Mouse (Mus musculus): ENCODE measurements at regions not wholly inside any gene's neighbourhood (a gene's known extent, or its start where the extent isn't known, plus 50 kb on each side); places are given as distances from the start of the nearest gene placed in this dataset.

GRCm38 (mm10) chr10:67647777-67648727 is 99.3 kb upstream of the Ado start:
- H3K4me3 ChIP-seq, result peak overlapping the region; percentile 38
- WGBS, result 28% methylated on average over 20 of the region's 20 CpGs
- no peak for DNase-seq (ENCODE audit: low spot score)
- H3K9me3 ChIP-seq (replicated peaks), result no peaks in the 10 kb centered on the region
- H3K36me3 ChIP-seq, result no peaks in the 10 kb centered on the region
- peaks cover 11% of the 10 kb centered on the region for H3K27me3 ChIP-seq (ENCODE audit: low read depth, poor library complexity, severe bottlenecking)
- peak overlapping the region; percentile 14; the same call in 1 of the 2 replicates for H3K27ac ChIP-seq
- H3K4me1 ChIP-seq, result peaks cover 25% of the 10 kb centered on the region

- Histone ChIP-seq H3K4me1 (peaks cover 25% of the 10 kb centered on the region), H3K4me3 (peak overlapping the region; percentile 38), H3K36me3 (no peaks in the 10 kb centered on the region), H3K27me3 (ENCODE audit: low read depth, poor library complexity, severe bottlenecking) (peaks cover 11% of the 10 kb centered on the region), H3K27ac (peak overlapping the region; percentile 14; the same call in 1 of the 2 replicates), H3K9me3 (replicated peaks) (no peaks in the 10 kb centered on the region)
- no peak for DNase-seq (ENCODE audit: low spot score)
- WGBS, result 10% methylated on average over 14 of the region's 14 CpGs
These were observed 98.2 kb upstream of the Ado start for GRCm38 (mm10) chr10:67646659-67647559.

DNA sequence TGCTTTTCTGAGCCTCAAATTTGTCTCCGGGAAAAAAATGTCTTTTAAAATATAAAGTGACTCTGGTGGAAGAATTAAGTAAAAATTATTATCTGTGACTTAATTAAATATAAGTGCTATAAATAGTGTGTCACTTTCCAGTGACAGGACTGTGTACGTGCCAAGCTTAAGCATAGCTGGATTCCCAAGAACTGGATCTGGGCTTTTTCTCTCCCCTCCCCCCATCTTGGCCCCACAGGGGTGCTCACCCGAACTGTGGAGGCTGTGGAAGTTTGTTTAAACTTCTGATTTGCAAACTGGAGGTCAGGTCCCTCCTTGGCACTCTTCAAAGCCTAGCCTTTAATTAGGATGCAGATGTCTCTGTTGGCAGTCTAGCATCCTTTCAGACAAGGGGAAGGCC is 97.1 kb upstream of the Ado start:
- no peaks in the 10 kb centered on the region for H3K9me3 ChIP-seq (replicated peaks)
- H3K27me3 ChIP-seq (ENCODE audit: low read depth, poor library complexity, severe bottlenecking), result peaks cover 11% of the 10 kb centered on the region
- 37% methylated on average over 3 of the region's 3 CpGs for WGBS
- H3K27ac ChIP-seq, result no peak overlapping the region
- H3K4me3 ChIP-seq, result no peak overlapping the region
- no peak for DNase-seq (ENCODE audit: low spot score)
- H3K36me3 ChIP-seq, result no peaks in the 10 kb centered on the region
- H3K4me1 ChIP-seq, result peaks cover 25% of the 10 kb centered on the region

GRCm38 (mm10) chr10:67644280-67644679 is 95.5 kb upstream of the Ado start:
- Histone ChIP-seq H3K4me3 (no peak overlapping the region), H3K9me3 (replicated peaks) (no peaks in the 10 kb centered on the region), H3K4me1 (peaks cover 25% of the 10 kb centered on the region), H3K27ac (no peak overlapping the region), H3K36me3 (no peaks in the 10 kb centered on the region), H3K27me3 (ENCODE audit: low read depth, poor library complexity, severe bottlenecking) (peaks cover 6% of the 10 kb centered on the region; the same call in 1 of the 2 replicates)
- no peak for DNase-seq (ENCODE audit: low spot score)
- WGBS, result 51% methylated on average over 1 of the region's 1 CpGs

- no peak overlapping the region for H3K4me3 ChIP-seq
- H3K9me3 ChIP-seq (replicated peaks), result no peaks in the 10 kb centered on the region
- peaks cover 6% of the 10 kb centered on the region; the same call in 1 of the 2 replicates for H3K27me3 ChIP-seq (ENCODE audit: low read depth, poor library complexity, severe bottlenecking)
- H3K4me1 ChIP-seq, result peaks cover 25% of the 10 kb centered on the region
- no peak overlapping the region for H3K27ac ChIP-seq
- WGBS, result 44% methylated on average over 7 of the region's 7 CpGs
- no peak for DNase-seq (ENCODE audit: low spot score)
- no peaks in the 10 kb centered on the region for H3K36me3 ChIP-seq
These were observed 94.9 kb upstream of the Ado start for GRCm38 (mm10) chr10:67643685-67644084.

GRCm38 (mm10) chr10:67637339-67637738 is 88.6 kb upstream of the Ado start:
- no peaks in the 10 kb centered on the region for H3K36me3 ChIP-seq
- DNase-seq (ENCODE audit: low spot score), result no peak
- no peak overlapping the region for H3K4me3 ChIP-seq
- H3K27ac ChIP-seq, result no peak overlapping the region
- peaks cover 14% of the 10 kb centered on the region for H3K4me1 ChIP-seq
- H3K9me3 ChIP-seq (replicated peaks), result no peaks in the 10 kb centered on the region
- H3K27me3 ChIP-seq (ENCODE audit: low read depth, poor library complexity, severe bottlenecking), result no peaks in the 10 kb centered on the region
- WGBS, result 52% methylated on average over 5 of the region's 5 CpGs

DNA sequence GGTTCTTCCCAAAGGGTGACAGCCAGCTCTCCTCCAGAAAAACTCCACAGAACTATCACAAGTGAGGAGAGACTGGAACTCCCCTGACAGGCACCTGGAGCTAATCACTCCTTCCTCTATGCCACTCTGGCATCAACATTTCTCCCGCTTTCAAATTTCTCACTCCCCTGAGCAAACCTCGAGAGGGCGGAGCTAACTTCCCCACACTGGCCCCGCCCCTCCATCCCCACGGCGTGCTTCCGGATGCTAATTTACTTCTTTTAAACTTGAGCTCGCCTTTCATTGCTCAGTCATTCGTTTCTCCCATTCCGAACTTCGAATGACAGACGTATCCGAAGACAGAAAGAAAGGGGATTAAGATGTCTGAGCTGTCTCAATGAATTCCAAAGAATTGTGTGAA is 87.8 kb upstream of the Ado start:
- H3K27me3 ChIP-seq (ENCODE audit: low read depth, poor library complexity, severe bottlenecking), result no peaks in the 10 kb centered on the region
- H3K9me3 ChIP-seq (replicated peaks), result no peaks in the 10 kb centered on the region
- H3K27ac ChIP-seq, result peak overlapping the region; percentile 40; the same call in 1 of the 2 replicates
- peaks cover 14% of the 10 kb centered on the region for H3K4me1 ChIP-seq
- peak; percentile 65 for DNase-seq (ENCODE audit: low spot score)
- WGBS, result under 1% methylated on average over 13 of the region's 13 CpGs
- H3K4me3 ChIP-seq, result peak overlapping the region; percentile 40
- H3K36me3 ChIP-seq, result no peaks in the 10 kb centered on the region

GRCm38 (mm10) chr10:67634795-67635194 is 86.0 kb upstream of the Ado start:
- WGBS, result 86% methylated on average over 4 of the region's 4 CpGs
- peaks cover 14% of the 10 kb centered on the region for H3K4me1 ChIP-seq
- DNase-seq (ENCODE audit: low spot score), result no peak
- H3K27me3 ChIP-seq (ENCODE audit: low read depth, poor library complexity, severe bottlenecking), result no peaks in the 10 kb centered on the region
- no peaks in the 10 kb centered on the region for H3K36me3 ChIP-seq
- no peak overlapping the region for H3K4me3 ChIP-seq
- H3K27ac ChIP-seq, result no peak overlapping the region
- no peaks in the 10 kb centered on the region for H3K9me3 ChIP-seq (replicated peaks)

GRCm38 (mm10) chr10:67633063-67633462 is 84.3 kb upstream of the Ado start:
- Histone ChIP-seq H3K27me3 (ENCODE audit: low read depth, poor library complexity, severe bottlenecking) (no peaks in the 10 kb centered on the region), H3K9me3 (replicated peaks) (no peaks in the 10 kb centered on the region), H3K4me1 (peaks cover 14% of the 10 kb centered on the region), H3K36me3 (no peaks in the 10 kb centered on the region), H3K27ac (no peak overlapping the region), H3K4me3 (no peak overlapping the region)
- WGBS, result 94% methylated on average over 7 of the region's 7 CpGs
- DNase-seq (ENCODE audit: low spot score), result no peak

DNA sequence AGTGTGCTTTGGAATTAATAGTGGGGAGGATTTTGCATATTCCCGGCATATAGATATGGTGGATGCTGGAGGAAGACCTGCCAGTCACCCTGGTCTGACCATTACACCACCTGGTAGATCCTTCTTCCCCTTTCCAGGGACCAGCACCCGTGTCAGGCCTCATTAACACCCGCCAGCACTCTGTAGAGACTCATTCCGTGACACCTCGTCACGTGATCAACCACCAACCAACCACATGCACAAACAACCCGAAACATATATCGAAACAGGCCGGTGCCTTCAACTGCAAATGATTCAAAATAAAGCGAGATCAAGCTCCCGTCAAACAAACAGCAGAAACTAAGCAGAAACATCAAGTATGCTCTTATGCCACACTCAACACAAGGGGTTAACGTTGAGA is 74.6 kb upstream of the Ado start:
- Histone ChIP-seq H3K27ac (no peak overlapping the region), H3K9me3 (replicated peaks) (no peaks in the 10 kb centered on the region), H3K4me1 (no peaks in the 10 kb centered on the region), H3K4me3 (no peak overlapping the region), H3K36me3 (no peaks in the 10 kb centered on the region), H3K27me3 (ENCODE audit: low read depth, poor library complexity, severe bottlenecking) (no peaks in the 10 kb centered on the region)
- 92% methylated on average over 12 of the region's 12 CpGs for WGBS
- no peak for DNase-seq (ENCODE audit: low spot score)

DNA sequence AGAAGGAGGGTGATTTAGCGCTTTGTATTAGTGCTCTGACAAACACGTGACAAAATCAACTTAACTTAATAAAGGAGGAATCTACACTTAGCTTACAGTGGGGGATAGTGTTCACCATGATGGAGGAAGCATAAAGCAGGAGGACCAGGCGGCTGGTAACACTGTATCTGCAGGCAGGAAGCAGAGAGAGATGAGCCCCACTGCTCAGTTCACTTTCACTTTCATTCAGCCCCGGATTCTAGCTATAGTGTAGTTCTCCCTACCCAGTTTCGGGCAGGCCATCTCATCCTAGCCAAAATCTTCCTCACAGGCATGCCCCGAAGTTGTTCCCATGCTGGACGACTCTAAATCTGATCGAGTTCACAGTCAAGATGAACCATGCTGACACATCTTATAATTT is 71.3 kb upstream of the Ado start:
- no peak overlapping the region for H3K27ac ChIP-seq
- 83% methylated on average over 8 of the region's 8 CpGs for WGBS

DNA sequence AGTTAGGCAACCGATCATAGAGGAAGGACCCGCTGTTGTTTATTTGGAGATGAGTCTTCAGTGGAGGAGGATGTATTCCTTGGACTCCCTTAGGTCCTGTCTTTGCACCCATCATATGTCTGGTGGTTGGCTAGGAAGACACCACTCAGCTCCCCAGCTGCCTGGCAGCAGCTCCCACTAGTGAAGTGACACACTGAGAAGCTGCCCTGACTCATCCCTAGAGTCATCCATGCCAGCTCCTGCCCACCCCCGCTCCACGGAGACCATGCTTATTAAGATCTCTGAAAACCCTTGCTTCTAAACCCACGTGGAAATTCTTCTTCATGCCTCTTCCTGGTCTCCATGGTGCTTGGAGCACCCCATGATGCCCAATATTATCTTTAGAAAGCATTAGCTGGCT is 69.4 kb upstream of the Ado start:
- DNase-seq (ENCODE audit: low spot score), result no peak
- Histone ChIP-seq H3K27me3 (ENCODE audit: low read depth, poor library complexity, severe bottlenecking) (no peaks in the 10 kb centered on the region), H3K4me3 (no peak overlapping the region), H3K27ac (no peak overlapping the region), H3K36me3 (no peaks in the 10 kb centered on the region), H3K4me1 (no peaks in the 10 kb centered on the region), H3K9me3 (replicated peaks) (no peaks in the 10 kb centered on the region)
- 85% methylated on average over 5 of the region's 5 CpGs for WGBS

More for the DNA sequence above, 71.3 kb upstream of the Ado start:
- H3K27me3 ChIP-seq (ENCODE audit: low read depth, poor library complexity, severe bottlenecking), result no peaks in the 10 kb centered on the region
- no peak overlapping the region for H3K4me3 ChIP-seq
- no peaks in the 10 kb centered on the region for H3K36me3 ChIP-seq
- no peak for DNase-seq (ENCODE audit: low spot score)
- no peaks in the 10 kb centered on the region for H3K4me1 ChIP-seq
- H3K9me3 ChIP-seq (replicated peaks), result no peaks in the 10 kb centered on the region

- Histone ChIP-seq H3K9me3 (replicated peaks) (no peaks in the 10 kb centered on the region), H3K27ac (no peak overlapping the region), H3K27me3 (ENCODE audit: low read depth, poor library complexity, severe bottlenecking) (no peaks in the 10 kb centered on the region), H3K36me3 (no peaks in the 10 kb centered on the region), H3K4me3 (no peak overlapping the region), H3K4me1 (no peaks in the 10 kb centered on the region)
- 62% methylated on average over 3 of the region's 3 CpGs for WGBS
- no peak for DNase-seq (ENCODE audit: low spot score)
These were observed 66.3 kb upstream of the Ado start for GRCm38 (mm10) chr10:67615016-67615415.

Measured in limb, embryonic 10.5 days (tissue).